Mouse (Mus musculus) gonadal fat pad, adult 2 months (tissue): ENCODE results near the gene Clcnkb. TPM values are rescaled to one million over a fixed set of nuclear protein-coding genes. Genes with fewer than 3 reads are reported as not detected.

Experiments used
- DNase-seq: peaks from one replicate; pipeline ENCODE4 v3.0.0-alpha.2; 2012; ENCODE audit warnings: low read depth
- polyA plus RNA-seq: library from polyadenylated mRNA; depleted of rRNA; stranded (reverse); fragments of >200 nt; gene quantifications from 2 replicates; pipeline ENCODE4 v1.2.3, GENCODE M21; 2012

Gene Clcnkb
- polyA plus RNA-seq, 1 experiment, result 11.5 TPM

GRCm38 (mm10) chr4:141433191-141433590 is 17.4 kb upstream of the Clcnkb start:
- no peak for DNase-seq

DNA sequence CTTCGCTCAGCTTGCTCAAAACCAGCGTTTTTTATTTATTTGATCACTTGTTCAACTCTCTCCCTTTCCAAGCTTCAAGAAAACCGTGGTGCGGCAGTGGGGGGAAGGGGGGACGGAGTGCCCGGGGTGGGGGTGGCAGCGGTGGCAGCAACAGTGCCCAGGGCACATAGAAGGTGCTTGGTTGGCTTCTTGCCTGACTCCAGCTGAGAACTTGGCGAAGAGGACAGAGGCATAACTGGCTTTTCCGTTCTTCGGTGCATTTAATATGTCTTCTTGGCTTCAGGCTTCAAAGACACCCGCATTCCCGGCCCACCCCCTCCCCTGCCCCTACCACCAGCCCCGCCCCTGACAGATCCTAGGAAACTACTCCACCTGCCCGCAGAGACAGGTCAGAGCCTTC is 16.9 kb upstream of the Clcnkb start:
- no peak for DNase-seq

DNA sequence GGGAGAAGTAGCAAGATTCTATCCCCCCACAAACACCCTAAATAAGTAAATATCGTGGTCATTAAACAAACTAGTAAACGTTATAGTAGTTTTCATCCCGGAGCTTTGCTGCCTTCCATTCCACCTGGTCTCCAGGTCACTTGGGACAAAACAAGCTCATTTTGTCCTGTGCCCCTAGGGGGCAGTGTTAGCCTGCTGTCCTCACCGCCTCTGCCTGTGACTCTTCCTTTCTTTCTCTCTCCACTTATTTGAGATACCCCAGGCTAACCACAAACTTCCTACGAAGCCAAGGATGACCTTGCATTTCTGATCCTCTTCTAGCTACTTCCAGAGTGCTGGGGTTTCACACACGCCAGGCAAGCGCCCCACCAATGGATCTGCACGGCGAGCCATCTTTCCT is 15.2 kb upstream of the Clcnkb start:
- no peak for DNase-seq

- DNase-seq, result no peak
Observed at GRCm38 (mm10) chr4:141429847-141430246, 14.0 kb upstream of the Clcnkb start.

DNA sequence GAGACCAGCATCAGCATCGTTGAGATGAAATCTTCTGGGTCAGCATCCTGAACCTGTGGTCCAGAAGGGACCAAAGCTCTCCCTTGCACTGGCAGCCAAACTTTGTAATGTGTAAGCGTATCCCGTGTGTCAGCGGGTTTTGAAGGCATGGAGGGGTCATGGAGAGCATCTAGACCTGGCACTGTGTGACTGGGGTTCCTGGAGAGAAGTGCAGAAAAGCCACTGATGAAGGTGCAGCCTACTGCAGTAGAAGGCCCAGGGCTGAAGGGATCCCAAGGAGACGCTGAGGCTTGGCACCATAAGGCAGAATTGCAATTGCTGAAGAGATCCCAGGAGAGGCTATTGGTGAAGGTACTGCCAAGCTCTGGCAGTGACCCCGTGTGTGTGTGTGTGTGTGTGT is 13.6 kb upstream of the Clcnkb start:
- DNase-seq, result no peak

GRCm38 (mm10) chr4:141427921-141428320 is 12.1 kb upstream of the Clcnkb start:
- no peak for DNase-seq

DNA sequence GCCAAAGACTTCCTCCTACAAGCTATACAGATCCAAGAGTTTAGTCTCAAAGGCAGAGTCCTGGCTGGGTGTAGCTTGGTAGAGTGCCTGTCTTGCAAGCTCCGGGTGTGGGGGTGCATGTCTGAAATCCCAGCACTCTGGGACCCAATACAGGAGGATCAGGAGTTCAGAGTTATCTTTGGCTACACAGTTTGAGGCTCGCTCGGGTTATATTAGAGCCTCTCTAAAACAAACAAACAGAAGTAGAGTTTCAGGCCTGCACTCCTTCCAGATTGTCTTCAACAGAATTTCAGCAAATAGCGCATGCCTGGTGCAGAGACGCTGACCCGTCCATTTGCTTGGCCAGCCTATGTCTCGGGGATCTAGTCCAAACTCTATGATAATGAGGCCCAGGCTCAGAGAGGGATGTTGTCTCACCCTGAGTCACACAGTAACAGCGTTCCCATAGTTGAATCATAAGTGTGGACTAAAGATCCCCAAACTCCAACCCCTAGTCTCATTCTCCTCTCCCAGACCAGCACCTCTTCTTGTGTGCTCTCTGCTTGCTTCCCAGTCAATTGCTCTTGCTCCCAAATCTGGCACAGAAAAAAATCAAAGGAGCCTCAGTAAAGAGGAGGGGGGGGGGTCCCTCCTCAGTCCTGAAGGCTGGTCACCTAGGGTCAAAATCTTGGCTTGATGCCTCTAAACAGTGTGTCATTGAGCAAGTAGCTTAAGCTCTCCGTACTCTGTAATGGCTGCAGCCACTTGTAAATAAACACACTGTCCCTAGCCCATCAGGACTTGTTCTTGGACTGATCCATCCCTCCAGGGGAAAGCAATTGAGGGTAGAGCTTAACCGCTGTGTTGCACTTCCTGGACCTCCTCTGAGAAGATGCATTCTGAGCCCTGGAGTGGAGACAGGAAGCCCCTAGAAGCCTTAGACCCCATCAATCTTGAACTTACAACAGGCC is 11.3 kb upstream of the Clcnkb start:
- DNase-seq, result no peak

DNA sequence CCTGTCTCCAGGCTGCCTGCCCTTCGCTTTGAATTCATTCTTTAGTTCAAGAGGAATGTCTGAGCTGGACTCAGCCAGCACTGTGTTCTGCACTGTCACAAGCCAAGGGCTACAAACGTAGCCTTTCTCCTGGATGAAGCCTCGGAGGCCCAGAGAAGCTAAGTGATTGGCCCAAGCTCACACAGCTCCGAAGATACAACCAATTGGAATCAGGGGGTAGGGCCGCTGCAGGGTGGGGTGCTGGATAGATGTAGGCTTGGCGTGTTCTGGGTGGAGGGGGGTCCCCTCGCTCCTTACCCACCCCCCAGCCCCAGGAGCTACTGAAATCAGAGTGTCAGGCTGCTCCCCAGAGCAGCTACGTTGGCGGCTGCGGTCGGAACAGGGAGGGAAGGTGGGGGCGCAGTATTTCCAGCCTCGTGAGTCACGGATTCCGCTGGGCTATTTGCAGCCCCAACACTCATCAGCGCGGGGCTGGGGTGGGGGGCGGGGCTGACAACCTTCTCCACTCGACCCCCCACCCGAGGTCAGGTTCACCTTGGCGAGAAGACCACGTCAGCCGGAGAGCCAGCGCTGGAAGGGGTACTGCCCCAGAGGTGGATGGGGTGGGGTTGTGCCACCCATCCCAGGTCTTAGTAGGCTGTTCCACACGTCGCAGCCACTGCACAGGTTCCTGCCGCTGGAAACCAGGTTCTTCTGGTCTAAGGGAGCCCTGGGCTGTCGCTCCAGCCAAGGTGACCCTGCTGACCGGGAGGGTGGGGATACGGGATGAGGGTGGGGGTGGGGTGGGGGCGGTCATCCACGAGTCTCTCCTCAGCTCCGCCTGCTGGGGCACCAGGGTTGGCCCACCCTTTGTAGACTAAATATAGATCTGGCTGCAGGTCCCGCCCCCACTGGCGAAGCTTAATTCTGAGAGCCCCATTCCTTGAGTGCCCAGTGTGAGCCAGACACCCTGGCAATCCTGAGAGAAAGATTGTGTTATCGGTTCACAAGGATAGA is 10.0 kb upstream of the Clcnkb start:
- DNase-seq, result no peak

- no peak for DNase-seq
Observed at GRCm38 (mm10) chr4:141423691-141424431, 8.0 kb upstream of the Clcnkb start.

DNA sequence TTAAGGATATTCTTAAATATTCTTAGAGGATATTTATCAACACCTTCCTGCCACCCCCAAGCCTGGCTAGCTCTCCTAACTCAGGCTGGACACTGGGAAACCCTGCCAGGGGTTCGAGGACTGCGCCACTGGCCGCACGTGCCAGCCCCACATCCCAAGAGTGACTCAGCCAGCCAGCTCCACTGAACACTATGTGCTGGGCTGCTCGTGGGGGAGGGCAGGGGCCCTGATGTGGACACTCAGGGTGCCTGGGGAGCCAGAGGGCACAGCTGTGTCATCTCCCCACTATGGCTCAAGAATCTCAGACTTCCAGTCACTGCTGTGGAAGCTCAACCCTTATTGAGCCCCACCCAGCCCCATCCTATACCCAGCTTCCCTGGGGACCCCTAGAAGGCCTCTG is 7.5 kb upstream of the Clcnkb start:
- no peak for DNase-seq

DNA sequence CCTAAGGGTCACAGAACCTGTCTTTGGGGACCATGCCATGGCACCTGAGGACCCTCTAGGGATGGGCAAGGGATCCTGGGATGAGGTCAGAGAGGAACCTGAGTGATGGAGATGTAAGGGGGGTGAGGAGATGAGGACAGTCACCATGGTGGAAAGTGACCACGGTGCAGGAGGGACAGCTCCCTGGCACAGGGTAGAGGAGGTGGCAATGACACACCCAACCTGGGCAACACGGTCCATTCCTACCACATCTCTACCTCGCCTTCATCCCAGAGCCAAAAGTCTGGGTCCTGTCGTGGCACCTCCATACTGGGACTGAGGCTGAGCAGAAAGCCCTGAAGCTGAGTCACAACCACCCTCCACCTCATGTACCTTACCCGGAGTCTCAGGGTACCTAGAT is 7.0 kb upstream of the Clcnkb start:
- DNase-seq, result no peak

DNA sequence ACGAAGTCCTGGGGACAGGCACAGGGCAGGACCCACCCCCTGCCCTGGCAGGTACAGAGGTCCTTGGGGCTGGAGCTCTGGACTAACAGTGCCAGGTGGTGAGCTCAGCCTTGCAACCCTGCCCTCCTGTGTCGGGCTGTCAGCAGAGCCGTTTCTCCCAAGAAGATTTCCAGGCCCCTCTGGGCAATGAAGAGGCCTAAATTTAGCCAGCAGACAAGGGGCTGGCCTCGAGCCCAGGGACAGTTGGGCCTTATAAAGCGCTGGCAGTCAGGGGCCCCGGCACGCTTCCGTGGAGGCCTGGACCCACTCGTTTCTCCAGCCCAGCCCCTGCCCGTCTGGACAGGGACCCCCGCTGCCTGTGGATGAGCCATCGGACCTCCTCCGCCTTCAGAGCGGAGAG is 5.6 kb upstream of the Clcnkb start:
- no peak for DNase-seq

GRCm38 (mm10) chr4:141420886-141421285 is 5.1 kb upstream of the Clcnkb start:
- DNase-seq, result no peak

DNA sequence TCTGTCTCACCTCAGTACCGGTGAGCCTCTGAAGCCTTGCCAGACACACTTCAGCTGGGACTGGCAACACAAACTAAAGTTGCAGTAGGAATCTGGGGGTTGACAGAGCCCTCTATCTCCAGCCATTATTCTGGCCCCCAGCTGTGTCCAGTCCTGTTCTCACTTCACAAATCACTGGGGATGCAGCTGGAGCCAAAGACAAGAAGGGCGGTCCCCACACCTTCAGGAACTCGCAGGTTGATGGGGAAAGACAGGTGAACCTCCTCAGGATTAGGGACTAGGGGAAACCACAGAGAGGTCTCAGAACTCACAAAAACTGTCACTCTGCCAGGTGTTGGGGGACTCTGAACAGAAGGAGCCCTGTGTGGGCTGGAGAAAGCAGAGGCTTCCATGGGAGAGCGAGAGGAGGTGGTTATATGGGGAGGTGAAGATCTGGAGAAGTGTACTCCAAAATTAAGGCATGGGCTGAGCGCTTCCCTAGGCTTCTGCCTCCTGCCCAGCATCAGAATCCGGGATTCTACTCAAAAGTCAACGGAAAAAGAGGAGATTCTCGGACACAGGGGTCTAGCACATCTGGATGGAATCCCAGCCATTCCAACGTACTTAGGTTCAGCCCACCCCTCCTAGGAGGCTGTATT is 4.5 kb upstream of the Clcnkb start, which contains the start of gene Hspb7:
Gene Hspb7, plus strand, starts transcription at position 588 of the 638 bp plus-strand sequence.
- DNase-seq, result no peak

DNA sequence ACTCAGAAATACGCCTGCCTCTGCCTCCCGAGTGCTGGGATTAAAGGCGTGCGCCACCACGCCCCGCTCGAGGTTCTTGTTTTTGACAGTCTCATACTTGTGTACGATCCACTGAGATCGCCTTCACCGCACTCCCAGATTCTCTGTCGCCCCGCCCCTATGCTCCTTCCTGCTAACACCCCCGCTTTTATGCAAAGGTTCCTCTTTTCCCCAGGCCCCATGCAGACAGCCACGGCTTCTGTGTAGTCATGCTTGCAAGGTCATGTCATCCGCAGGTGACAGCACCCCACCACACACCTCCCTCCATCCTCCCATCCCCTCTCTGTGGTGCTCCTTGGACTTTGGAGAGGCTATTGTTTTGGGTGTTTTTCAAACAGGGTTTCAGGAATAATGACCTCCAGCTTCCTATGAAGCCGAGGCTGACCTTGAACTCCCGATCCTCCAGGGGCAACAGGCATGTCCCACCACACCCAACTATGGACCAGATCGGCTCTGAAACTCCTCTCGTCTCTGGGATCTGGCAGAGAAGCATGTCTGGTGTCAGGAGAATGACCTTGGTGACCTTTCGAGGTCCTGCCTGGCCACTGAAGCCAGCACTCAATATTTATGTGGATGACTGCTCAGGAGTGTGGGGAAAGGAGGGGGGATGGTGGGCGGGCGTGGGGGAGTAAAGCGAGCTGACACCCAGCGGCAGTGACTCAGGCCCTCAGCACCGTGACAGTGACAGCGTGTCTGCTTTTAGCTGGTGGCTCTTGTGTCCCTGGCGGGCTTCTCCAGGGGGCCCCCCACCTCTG is 3.8 kb upstream of the Clcnkb start:
- no peak for DNase-seq

DNA sequence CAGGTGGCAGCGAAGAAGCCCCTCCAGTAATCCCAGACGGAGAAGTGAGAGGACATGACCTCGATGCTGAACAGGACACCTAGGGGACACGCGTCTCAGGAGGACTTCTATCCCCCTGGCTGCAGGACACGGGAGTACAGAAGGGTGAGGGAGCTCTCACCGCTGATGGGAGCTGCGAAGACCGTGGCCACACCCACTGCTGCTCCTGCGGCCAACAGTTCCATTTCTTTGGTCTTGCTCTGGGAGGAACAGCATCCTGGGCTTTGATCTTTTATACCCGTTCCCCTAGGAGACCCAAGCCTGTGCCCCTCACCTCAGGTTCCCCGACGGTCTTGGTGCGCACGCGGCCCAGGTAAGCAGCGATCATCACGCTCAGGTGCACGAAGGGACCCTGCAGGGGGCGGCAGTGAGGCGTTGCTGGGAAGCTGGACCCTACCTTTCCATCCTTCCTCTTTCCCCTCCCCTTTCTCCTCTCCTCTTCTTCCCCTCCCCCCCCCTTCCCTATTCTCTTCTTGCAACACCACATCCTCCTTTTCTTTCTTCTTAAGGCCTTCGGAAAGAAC is 4.3 kb downstream of the Clcnkb start:
- no peak for DNase-seq

- DNase-seq, result no peak
Observed at GRCm38 (mm10) chr4:141408577-141408976, 7.2 kb downstream of the Clcnkb start.

GRCm38 (mm10) chr4:141406516-141407299 is 9.1 kb downstream of the Clcnkb start:
- DNase-seq, result no peak

DNA sequence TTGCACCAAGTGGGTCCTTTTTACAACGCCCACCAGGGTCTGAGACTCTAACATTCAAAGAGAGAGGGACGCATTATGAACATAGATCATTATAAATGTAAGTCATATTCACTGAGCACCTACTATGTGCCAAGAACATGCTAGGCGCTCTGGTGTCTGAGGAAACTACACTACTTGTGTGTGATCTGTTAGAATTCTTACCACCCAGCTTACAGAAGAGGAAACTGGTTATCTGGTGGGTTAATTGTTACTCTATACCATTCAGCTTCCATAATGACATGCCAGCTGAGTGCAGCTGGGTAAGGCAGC is 10.5 kb downstream of the Clcnkb start:
- DNase-seq, result no peak
